Mouse (Mus musculus) layer of hippocampus, adult 9-10 months (tissue): ENCODE measurements around the gene Ndfip2.

Experiments
- DNase-seq: peaks from one replicate; pipeline ENCODE4 v3.0.0; 2022; ENCODE audit warnings: low spot score

Ndfip2 gene

DNA sequence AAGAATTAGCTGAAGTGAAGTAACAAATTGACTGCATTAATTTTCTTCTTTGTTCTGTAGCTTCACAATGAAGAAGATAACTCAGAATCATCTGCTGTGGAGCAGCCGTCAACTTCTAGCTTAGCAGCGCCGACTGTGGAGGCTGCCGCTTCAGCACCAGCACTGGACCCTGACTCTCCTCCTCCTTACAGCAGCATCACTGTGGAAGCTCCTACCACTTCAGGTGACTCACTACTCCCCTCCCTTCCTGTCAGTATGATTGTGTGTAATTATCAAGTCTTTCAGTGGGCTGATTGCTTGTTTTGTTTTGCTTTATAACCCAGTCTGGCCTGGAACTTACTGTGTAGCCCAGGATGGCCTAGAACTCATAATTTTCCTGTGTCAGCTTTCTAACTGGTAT lies 29.2 kb downstream of the Ndfip2 start:
- DNase-seq, result no peak

DNA sequence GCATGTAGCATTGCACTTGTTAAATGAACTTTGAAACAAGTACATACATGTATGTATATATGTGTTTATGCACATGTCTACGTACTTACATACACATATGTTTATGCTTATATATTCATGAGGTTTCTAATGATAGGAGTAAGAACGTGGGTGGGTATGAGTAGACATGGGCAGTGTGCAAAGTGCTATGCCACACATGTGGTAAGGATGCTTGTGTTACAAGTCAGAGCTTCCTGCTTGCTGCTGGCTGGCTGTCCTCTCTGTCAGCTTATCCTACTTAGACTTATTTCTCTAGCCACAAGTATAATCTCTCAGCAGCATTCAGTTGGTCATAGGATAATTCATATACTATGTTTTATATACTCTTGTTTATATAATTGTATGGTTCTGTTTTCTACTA lies 29.6 kb downstream of the Ndfip2 start:
- no peak for DNase-seq

DNA sequence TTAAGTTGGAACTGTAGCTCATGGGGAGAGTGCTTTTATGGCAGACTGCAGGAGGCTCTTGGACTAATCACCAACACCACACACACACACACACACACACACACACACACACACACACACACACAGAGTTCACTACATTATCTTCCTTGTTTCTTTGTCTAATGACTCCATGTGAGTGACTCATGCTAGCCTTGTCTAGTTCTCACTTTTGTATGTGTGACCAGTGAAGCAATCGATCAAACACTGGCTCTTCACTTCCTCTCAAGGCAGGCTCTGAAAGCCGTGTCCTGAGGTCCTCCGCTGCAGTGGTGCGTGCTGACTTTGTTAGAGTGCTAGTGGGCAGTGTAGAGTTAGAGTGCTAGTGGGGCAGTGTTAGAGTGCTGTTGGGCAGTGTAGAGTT lies 30.2 kb downstream of the Ndfip2 start:
- no peak for DNase-seq

DNA sequence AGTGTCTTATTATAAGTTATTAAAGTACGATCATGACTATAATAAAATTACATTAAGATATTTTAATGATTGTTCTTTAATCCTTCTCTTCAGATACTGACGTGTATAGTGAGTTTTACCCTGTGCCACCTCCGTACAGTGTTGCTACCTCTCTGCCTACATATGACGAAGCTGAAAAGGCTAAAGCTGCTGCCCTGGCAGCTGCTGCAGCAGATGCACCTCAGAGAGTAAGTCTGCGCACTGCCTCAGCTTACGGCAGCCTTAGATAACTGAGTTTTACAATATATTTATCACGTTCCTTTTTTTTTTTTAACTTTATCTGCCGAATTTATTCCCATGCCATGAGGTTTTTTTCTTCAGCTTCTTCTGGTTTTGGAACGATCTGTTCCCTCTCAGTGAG lies 33.8 kb downstream of the Ndfip2 start:
- no peak for DNase-seq

DNA sequence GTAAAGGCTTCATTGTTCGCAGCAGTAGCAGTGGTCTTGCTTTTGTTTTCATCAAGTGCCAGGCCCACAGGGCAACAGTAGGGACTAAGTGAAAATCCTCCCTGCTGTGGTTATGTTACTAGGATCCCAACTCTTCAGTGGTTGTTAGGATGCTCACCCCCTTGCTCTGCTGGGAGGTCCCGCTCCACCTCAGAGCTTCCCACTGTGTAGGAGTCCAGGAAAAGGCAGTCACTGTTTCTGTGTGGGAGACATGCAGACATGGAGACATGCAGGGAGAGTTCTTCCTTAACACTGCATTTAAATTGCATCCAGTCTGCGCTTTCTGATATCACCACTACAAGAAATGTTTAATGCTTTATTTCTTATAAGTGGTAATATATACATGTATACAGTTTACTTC lies 35.4 kb downstream of the Ndfip2 start:
- DNase-seq, result no peak

DNA sequence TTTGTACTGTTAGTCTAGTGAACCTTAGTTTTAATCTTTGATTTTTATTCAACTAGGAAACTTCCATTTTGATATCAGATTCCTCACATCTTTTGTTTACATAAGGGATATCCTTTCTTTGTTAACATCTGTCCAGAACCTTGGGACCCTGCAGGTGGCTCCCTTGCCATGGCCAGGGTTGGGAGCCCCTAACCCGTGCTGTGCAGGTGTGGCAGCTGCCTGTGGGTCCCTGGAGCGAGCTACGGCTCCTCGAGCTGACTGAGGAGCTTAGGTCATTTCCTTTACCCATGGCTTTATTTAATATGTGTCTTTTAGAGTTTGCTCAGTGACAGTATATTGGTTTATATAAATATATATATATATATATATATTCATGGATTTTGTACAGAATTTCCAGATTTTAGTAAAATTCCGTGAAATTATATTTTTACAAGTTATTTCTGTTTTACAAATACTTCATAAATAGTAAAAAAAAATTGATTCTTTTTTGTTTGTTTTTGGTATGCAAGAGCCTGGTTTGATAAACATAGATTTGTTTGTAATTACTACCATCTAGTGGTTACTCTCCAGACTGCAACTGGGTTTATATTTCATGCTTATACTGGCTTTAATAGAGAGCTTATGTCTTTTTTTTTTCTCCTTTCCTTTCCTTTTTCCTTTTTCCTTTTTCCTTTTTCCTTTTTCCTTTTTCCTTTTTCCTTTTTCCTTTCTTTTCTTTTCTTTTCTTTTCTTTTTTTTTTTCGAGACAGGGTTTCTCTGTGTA lies 37.6 kb downstream of the Ndfip2 start:
- peak; percentile 84 for DNase-seq

DNA sequence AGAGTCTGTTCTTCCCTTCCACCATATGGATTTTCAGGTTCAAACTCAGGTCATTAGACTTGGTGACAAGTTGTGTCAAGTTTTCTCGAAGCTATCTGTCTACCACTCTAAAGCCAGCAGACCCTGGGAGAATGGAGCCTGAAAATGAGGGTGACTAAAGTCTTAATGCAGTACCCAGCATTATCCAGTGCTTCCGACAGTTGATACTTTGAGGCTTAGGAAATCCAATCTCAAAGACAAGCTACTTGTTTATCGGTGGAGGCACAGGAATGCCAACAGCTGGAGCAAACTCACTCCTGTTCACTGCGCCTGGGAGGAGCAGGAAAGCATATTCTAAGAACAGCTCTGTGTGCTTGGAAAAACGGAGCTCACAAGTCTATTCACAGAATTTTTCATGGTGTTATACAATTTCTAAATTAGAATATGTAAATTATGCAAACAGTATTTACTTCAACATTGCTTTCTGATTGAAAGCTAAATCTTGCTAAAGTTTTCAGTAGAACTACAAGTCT lies 41.4 kb downstream of the Ndfip2 start:
- DNase-seq, result no peak

DNA sequence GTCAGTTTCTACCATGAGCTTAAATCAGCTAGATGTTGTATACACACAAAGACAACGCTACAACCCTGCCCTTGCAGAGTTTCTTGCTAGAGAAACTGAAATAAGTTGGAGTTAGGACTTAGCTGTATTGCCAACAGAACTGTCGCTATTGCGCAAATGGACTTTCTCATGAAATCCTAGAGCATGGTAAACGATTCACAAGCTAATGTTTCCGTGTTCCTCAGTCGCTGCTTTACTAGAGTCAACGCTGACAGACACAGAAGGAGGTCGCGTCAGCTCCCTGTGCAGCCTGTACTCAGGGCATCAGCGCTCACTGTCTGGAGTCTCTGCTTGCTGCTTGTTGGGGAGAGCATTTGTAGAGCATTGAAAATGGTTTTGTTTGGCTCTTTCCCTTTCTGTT lies 42.2 kb downstream of the Ndfip2 start:
- no peak for DNase-seq

DNA sequence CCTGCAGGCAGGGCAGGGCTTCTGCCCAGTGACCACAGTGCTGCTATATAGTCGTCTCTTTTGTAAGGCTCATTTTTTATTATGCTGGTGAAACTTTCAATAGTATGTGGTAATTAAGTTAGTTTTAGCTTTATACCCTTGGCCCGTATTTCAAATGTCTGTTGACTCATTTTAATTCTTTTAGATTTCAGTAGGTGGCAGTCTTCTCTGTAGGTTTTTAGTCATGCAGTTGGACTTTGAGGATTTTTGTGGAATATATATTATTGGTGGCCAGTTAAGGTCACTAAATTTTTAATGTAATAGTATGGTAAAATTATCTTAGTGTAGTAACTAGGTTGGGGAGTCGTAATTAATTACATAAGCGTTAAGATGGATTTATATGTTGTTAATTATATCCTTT lies 44.3 kb downstream of the Ndfip2 start:
- no peak for DNase-seq

DNA sequence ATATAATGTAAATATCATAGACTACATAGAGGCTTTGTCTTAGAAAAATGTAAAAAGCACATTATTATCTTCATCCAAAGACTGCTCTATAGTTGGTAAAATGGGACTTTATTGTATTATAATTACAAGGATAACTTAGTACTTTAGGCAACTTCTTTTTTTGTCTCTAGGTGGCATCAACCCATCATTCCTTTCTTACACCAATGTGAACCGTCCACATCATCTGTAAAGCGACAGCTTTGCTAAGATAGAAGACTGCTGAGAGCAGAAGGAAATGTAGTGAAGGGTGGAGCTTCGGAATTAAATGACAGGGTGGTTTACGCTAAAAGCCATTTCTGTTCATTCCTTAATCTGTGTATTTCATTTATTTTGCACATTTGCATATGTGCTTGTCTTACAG lies 49.3 kb downstream of the Ndfip2 start:
- no peak for DNase-seq

DNA sequence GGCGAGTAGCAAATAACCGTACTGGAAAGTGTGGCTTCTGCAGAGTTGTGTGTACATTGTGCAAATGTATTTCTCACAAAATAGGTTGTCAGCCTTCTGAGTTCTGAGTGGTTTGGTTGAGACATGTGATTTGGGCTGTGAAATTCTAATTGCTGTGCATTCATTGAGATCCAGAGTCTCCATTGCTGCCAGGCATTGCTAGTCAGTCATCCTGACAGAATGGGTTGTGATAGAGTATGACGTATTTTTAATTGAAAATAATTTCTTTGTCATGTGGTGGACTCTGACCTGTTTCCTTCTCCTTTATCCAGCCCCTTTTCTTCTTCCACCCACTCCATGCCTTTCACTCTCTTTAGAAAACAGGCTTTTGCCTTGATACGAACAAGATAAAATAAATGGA lies 54.0 kb downstream of the Ndfip2 start:
- DNase-seq, result no peak

DNA sequence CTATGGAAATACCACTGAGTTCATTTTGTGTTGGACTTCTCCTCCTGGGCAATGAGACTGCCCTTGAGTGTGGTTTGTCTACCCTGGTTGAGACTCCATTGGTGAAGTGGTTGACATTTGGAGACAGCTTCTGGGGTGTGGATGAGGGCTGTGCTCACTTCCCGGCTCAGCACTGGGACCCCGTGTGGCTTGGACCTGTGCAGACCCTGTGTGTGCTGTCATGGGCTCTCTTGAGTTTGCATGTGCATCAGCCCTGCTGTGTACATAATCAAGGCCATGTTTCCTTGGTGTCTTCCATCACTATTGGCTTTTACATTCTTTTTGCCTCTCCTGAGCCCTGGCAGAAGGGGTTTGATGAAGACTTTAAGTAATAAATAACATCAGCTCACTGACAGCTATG lies 54.6 kb downstream of the Ndfip2 start:
- no peak for DNase-seq

DNA sequence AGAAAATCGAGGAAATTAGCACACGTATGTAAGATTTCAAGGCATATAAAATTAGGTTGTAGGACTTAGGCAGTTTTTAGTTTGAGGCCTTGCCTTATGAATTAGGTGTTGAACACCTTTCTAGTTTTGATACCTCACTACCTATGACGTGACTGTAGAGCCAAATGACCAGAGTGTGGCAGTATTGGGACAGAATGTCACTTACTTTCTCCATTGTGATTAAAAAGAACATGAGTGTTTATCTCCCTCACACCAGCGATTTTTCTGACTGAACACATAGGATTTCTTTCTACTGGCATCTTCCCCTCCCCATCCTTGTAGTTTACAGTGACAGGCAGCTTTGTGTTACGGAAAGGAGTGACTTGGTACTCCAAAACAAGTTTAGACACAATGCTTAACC lies 55.5 kb downstream of the Ndfip2 start:
- peak; percentile 29 for DNase-seq

DNA sequence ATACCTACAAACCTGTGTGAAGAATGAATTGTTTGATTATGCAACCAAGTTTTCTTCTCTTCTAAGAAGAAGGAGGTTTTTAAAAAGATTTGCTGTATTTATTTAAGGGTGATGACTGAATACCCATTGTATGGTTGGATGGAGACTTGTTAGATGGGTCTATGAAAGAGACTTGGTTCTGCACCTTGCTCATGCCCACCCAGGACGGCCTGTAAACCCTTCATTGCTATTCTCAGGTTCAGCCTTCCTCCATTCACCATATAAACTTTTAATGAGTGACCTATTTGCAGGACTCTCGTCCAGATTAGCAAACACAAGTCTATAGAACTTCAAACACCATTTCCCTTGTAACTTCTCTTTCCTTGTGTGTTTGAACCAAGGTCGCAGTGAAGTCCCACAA lies 63.3 kb downstream of the Ndfip2 start:
- no peak for DNase-seq

DNA sequence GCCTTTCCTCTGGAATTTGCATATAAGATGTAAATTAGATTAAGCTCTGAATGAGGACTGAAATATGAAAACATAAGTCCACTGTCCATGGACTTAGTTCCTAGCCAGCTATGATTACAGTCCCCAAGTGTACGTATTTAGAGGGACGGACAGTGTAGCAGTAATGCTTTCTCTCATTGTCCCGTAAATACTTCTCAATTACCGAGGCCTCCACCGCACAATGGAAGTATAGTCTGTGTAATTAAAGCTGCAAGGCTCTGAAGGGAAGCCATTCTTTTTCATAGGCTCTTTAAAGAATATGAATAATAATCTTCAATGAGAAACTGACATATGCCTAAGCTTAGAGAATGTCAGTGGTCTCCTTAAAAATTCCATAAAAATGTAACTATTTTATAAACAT lies 64.5 kb downstream of the Ndfip2 start:
- DNase-seq, result no peak

DNA sequence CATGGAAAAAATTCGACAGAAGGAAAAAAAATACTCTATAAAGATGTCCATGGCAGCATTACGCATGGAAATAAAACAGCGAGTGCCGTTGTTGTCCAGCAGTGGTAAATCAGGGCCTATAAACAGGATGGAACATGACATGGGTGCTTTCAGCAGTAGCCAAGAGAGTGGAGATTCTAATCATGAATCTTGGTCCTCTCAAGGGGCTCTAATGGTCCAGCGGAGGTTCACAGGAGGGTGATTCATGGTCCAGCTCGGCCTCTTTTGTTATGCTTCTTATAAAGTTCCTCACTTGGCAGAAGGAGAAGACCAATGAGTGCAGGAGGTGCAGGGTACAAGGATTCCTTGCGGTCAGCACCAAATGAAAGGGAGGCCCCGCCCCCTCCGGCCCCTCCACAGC lies 65.1 kb downstream of the Ndfip2 start:
- DNase-seq, result no peak

DNA sequence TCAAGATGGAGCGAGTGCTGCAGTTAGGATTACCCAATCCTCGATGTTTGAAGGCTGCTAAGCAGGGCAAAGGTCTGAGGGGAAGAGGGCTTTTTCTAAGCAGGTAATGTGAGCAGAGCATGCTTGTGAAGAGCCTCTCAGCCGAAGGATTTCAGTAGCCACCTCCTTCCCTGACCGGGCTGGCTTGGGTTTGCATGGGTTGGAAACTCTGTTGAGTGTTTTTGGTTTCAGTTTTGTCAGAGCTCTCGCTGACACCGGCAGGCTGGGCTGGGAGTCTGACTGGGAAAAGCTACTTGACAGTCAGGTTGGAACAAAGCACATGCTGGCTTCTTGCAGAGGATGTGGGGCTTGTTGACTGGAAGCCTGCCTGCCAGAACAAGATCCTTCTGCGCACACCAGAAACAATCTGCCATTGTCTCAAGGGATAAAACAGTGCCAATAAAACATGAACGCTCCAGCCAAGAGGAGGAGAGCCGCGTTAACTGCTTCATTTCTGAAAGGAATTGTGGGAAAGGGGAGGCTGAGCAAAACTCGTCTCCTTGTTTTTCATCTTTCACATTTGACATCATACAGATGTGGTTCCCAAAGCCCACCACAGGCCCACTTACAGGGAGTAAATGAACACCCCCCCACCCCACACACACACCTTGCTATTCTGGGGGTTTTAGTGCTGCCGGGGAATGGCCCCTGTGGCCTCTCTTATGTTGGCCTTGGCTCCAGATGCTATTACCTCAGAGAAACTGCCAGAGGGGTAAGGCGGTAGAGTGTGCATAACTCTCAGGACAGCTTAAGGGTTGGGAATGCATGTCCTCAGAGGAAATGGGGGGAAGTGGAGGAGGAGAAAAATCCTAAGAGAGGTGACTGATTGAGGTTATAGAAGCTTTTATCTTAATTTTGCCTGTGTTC lies 70.3 kb downstream of the Ndfip2 start:
- peak; percentile 68 for DNase-seq

DNA sequence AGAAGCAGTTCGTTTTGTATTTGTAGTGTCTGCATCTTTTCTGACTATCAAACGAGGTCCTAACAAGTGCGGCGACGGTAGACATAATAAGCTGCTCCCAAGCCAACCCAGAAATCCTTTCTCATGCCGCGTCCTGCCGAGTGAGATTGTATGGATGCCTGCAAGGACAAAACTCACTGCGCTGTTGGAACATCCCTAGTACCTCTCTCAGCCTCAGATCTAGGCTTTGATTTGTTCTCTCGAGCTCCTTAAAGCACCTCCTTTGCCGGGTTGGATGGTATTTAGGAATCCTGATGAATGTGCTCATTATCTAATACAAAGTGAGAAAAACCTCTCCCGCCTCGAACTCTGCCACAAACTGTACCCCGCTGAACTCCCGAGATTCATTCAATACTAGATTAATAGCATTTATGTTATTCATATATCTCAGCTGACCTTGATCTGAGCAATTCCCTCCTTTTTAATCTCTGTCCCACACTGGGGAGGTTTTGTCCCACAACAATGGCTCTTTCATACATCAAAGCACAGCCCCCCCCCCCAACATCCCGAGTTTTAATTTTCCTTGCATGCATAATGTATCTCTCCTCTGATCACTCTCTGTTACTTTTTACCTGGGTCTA lies 75.2 kb downstream of the Ndfip2 start:
- DNase-seq, result no peak

DNA sequence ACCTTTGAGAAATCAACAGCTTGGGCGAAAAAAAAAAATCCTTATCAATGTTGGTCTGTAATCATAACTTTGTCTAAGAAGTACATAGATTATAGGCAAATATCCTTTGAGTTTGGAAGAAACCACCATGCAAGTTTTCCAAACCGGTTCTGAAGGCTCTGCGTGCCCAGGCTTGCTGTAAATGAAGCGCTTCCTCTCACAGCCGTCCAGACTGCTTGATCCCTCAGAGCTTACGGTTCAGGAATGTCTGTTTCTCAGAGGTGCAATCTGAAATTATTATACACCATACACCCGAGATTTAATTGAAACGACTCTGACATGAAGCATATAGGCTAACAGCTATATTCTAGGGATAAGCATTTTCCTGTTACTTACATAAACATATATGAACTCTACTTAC lies 83.4 kb downstream of the Ndfip2 start:
- DNase-seq, result no peak

DNA sequence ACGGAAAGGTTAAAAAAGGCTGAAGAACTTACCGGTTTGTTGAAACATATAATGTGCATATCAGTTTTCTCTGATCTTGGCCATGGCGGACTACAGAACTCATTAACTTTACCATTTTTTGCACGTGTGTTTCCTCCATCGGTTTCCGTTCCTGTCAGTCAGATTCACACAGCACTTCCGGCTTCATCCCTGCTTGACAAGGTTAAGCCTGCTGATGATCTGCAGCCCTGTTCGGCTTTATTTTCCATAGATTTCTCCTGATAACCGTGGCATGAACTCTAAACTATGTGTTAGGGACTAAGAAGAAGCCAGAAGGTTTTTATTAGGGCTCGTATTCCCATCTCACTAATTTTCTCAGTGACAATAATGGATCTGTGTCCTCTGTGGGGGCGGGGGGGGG lies 95.7 kb downstream of the Ndfip2 start:
- no peak for DNase-seq
